Mouse (Mus musculus) CH12.LX (cell line): ENCODE measurements around the gene Foxn2. TPM values are rescaled to one million over a fixed set of nuclear protein-coding genes. Genes with fewer than 3 reads are reported as not detected.

Experiments used
- DNase-seq: peaks from one replicate; pipeline ENCODE4 v3.0.0-alpha.2; 2013; ENCODE audit errors: extremely low read depth
- H3K27ac ChIP-seq: 2 replicates; pipeline ENCODE4 v1.5.1; 2012; ENCODE audit warnings: low read depth, mild to moderate bottlenecking, control low read depth, moderate library complexity; ENCODE audit not compliant: insufficient read depth
- H3K27me3 ChIP-seq: replicated peaks from 2 replicates; pipeline ENCODE3; 2012; ENCODE audit warnings: inconsistent platforms
- H3K36me3 ChIP-seq, 2 experiments: replicated peaks in 1 of 2; 2 replicates each; pipeline versions ENCODE3 to v1.6.1; 2012; ENCODE audit warnings: inconsistent platforms in 1 of 2, low read length in 1 of 2, mild to moderate bottlenecking in 1 of 2, mixed read lengths in 1 of 2, moderate library complexity in 1 of 2; ENCODE audit not compliant: control insufficient read depth in 1 of 2, insufficient read depth in 1 of 2
- H3K4me1 ChIP-seq, 2 experiments: 2 replicates each; pipeline ENCODE4 v1.6.1; 2012; ENCODE audit warnings: inconsistent platforms in 1 of 2, moderate library complexity in 1 of 2; ENCODE audit not compliant: insufficient read depth in 2 of 2, control insufficient read depth in 1 of 2
- H3K4me2 ChIP-seq: 2 replicates; pipeline ENCODE4 v1.6.1; 2012; ENCODE audit warnings: low read depth, mild to moderate bottlenecking, control low read depth; ENCODE audit not compliant: poor library complexity, insufficient read depth, severe bottlenecking
- H3K4me3 ChIP-seq, 3 experiments: fragments of 150-350 bp in 1 of 3; sonication (generic) in 1 of 3; replicated peaks in 1 of 3; 2 replicates each; pipeline versions ENCODE3 to v1.5.1; 2011 to 2012; ENCODE audit warnings: low read depth in 2 of 3, low read length in 2 of 3, mild to moderate bottlenecking in 2 of 3, moderate library complexity in 2 of 3, control low read depth in 1 of 3, improper control_type of control experiment in 1 of 3, inconsistent platforms in 1 of 3, mixed read lengths in 1 of 3; ENCODE audit not compliant: poor library complexity in 1 of 3
- H3K79me2 ChIP-seq: replicated peaks from 2 replicates; pipeline ENCODE4 v1.6.1; 2012; ENCODE audit warnings: mild to moderate bottlenecking, moderate library complexity; ENCODE audit not compliant: control insufficient read depth, poor library complexity, insufficient read depth, severe bottlenecking; ENCODE audit errors: extremely low read depth
- H3K9ac ChIP-seq: 2 replicates; pipeline ENCODE4 v1.6.1; 2012; ENCODE audit warnings: low read depth, mild to moderate bottlenecking, control low read depth, moderate library complexity; ENCODE audit not compliant: insufficient read depth
- H3K9me3 ChIP-seq: replicated peaks from 2 replicates; pipeline ENCODE3; 2012; ENCODE audit warnings: low read length, inconsistent platforms, mixed read lengths
- CHD2 ChIP-seq: IDR thresholded peaks from 2 replicates; pipeline ENCODE4 v1.6.1; 2011; ENCODE audit warnings: low read length, improper control_type of control experiment
- CTCF ChIP-seq, 2 experiments: IDR thresholded peaks in 1 of 2; conservative IDR thresholded peaks in 1 of 2; 2 replicates each; pipeline ENCODE4 v1.5.1; 2011 to 2012; ENCODE audit warnings: low read depth in 2 of 2, low read length in 2 of 2, improper control_type of control experiment in 1 of 2, inconsistent platforms in 1 of 2, mild to moderate bottlenecking in 1 of 2, moderate library complexity in 1 of 2
- E2F4 ChIP-seq: IDR thresholded peaks from 2 replicates; pipeline ENCODE4 v1.6.1; 2011; ENCODE audit warnings: low read depth, low read length, improper control_type of control experiment; ENCODE audit not compliant: insufficient replicate concordance
- ELF1 ChIP-seq: IDR thresholded peaks from 2 replicates; pipeline ENCODE4 v1.6.1; 2014; ENCODE audit warnings: low read depth, mild to moderate bottlenecking, inconsistent platforms, low read length, improper control_type of control experiment
- EP300 ChIP-seq: IDR thresholded peaks from 2 replicates; pipeline ENCODE4 v1.6.1; 2011; ENCODE audit warnings: low read length, improper control_type of control experiment
- ETS1 ChIP-seq: conservative IDR thresholded peaks from 2 replicates; pipeline ENCODE4 v1.6.1; 2012; ENCODE audit warnings: low read depth, mild to moderate bottlenecking, inconsistent platforms, low read length, improper control_type of control experiment, moderate library complexity
- IRF4 ChIP-seq: IDR thresholded peaks from 2 replicates; pipeline ENCODE4 v1.6.1; 2014; ENCODE audit warnings: low read depth, mild to moderate bottlenecking, inconsistent platforms, low read length, improper control_type of control experiment
- JUN ChIP-seq: IDR thresholded peaks from 2 replicates; pipeline ENCODE4 v1.6.1; 2011; ENCODE audit warnings: low read depth, mild to moderate bottlenecking, low read length, improper control_type of control experiment, moderate library complexity; ENCODE audit not compliant: insufficient read depth
- JUND ChIP-seq: conservative IDR thresholded peaks from 2 replicates; pipeline ENCODE4 v1.6.1; 2011; ENCODE audit warnings: low read depth, low read length, improper control_type of control experiment
- KAT2A ChIP-seq: IDR thresholded peaks from 2 replicates; pipeline ENCODE4 v1.6.1; 2012; ENCODE audit warnings: low read length, improper control_type of control experiment, inconsistent platforms; ENCODE audit not compliant: insufficient replicate concordance
- MAFK ChIP-seq: IDR thresholded peaks from 2 replicates; pipeline ENCODE4 v1.6.1; 2011; ENCODE audit warnings: low read length, improper control_type of control experiment; ENCODE audit not compliant: insufficient replicate concordance
- MEF2A ChIP-seq: IDR thresholded peaks from 2 replicates; pipeline ENCODE4 v1.6.1; 2014; ENCODE audit warnings: low read depth, mild to moderate bottlenecking, inconsistent platforms, low read length, improper control_type of control experiment, borderline replicate concordance
- MXI1 ChIP-seq: IDR thresholded peaks from 2 replicates; pipeline ENCODE4 v1.6.1; 2011; ENCODE audit warnings: mild to moderate bottlenecking, low read depth, low read length, improper control_type of control experiment
- NELFE ChIP-seq: IDR thresholded peaks from 2 replicates; pipeline ENCODE4 v1.6.1; 2011; ENCODE audit warnings: low read depth, low read length, improper control_type of control experiment
- POLR2A ChIP-seq: IDR thresholded peaks from 2 replicates; pipeline ENCODE4 v1.6.1; 2011; ENCODE audit warnings: low read depth, mild to moderate bottlenecking, improper control_type of control experiment, low read length
- RAD21 ChIP-seq: IDR thresholded peaks from 2 replicates; pipeline ENCODE4 v1.6.1; 2011; ENCODE audit warnings: low read depth, mild to moderate bottlenecking, low read length, improper control_type of control experiment, moderate library complexity
- SMC3 ChIP-seq: IDR thresholded peaks from 2 replicates; pipeline ENCODE4 v1.6.1; 2011; ENCODE audit warnings: low read depth, low read length, improper control_type of control experiment
- TBP ChIP-seq: conservative IDR thresholded peaks from 2 replicates; pipeline ENCODE4 v1.6.1; 2011; ENCODE audit warnings: low read depth, low read length, improper control_type of control experiment
- ZC3H11A ChIP-seq: IDR thresholded peaks from 2 replicates; pipeline ENCODE4 v1.6.1; 2012; ENCODE audit warnings: low read depth, mild to moderate bottlenecking, inconsistent platforms, low read length, improper control_type of control experiment
- ZKSCAN1 ChIP-seq: IDR thresholded peaks from 2 replicates; pipeline ENCODE4 v1.6.1; 2012; ENCODE audit warnings: low read depth, inconsistent platforms, low read length, improper control_type of control experiment, borderline replicate concordance
- ZMIZ1 ChIP-seq: IDR thresholded peaks from 2 replicates; pipeline ENCODE4 v1.6.1; 2012; ENCODE audit warnings: low read depth, mild to moderate bottlenecking, inconsistent platforms, low read length, improper control_type of control experiment
- ZNF384 ChIP-seq: IDR thresholded peaks from 2 replicates; pipeline ENCODE4 v1.6.1; 2012; ENCODE audit warnings: low read depth, low read length, improper control_type of control experiment, inconsistent platforms
- dilution Hi-C: fragments of 300-500 bp; cut with MboI; formaldehyde crosslinking; loops from 2 replicates; pipeline ENCODE4 v1.14.3; 2020; ENCODE audit warnings: low sequenced_read_pairs; ENCODE audit not compliant: extremely low pct_unique_long_range_greater_than_20kb, extremely low pct_ligation_motif_present
- in situ Hi-C: fragments of 300-500 bp; cut with MboI; formaldehyde crosslinking; loops from 3 replicates; pipeline ENCODE4 v1.14.3; 2019; ENCODE audit warnings: low sequenced_read_pairs, low pct_ligation_motif_present, low pct_unique_long_range_greater_than_20kb, mixed read lengths
- polyA plus RNA-seq: library from polyadenylated mRNA; unstranded; fragments of >175 nt; gene quantifications from 2 replicates; pipeline ENCODE4 v1.2.1, GENCODE M21; 2012; ENCODE audit warnings: low read depth; ENCODE audit not compliant: insufficient read length
- total RNA-seq, 2 experiments: library from RNA; depleted of rRNA; stranded (reverse); fragments of 300-350 nt in 1 of 2; fragments of >200 nt in 1 of 2; gene quantifications; 2 replicates each; pipeline ENCODE4 v1.2.3; 2012 to 2014

The Foxn2 gene
- total and polyA plus RNA-seq, 3 experiments: 13.2 to 24.6 (median 16.0) TPM

- Histone ChIP-seq H3K79me2 (peaks cover 6% of the 10 kb centered on the region), H3K36me3 (no peaks in the 10 kb centered on the region), H3K27me3 (no peaks in the 10 kb centered on the region), H3K9me3 (no peaks in the 10 kb centered on the region), H3K4me3 (no peak overlapping the region), H3K27ac (no peak overlapping the region), H3K4me1 (peaks cover 5 to 26% of the 10 kb centered on the region in 2 experiments), H3K9ac (no peak overlapping the region), H3K4me2 (no peak overlapping the region)
- in situ Hi-C loops: loop anchor here (10.0 kb wide), 1 partner anchor 107 kb away; no protein-coding TSS in a partner anchor
- TF ChIP-seq E2F4: no peak
- TF ChIP-seq RAD21: peak; percentile 57
- no peak for TF ChIP-seq ZMIZ1
- no peak for TF ChIP-seq KAT2A
- TF ChIP-seq POLR2A: no peak
- TF ChIP-seq CTCF (conservative IDR thresholded peaks at IDR 0.05 in 1 of 2, IDR thresholded peaks at IDR 0.05 in 1 of 2; ENCODE audit: low read depth in 2 of 2, low read length in 2 of 2): peak in 1 of 2 experiments; percentile 63; a peak in 2 of 4 replicates
- no peak for TF ChIP-seq JUN
- TF ChIP-seq SMC3: peak; percentile 71
- no peak for TF ChIP-seq NELFE
- TF ChIP-seq MEF2A: no peak
- peak; percentile 45; the same call in 1 of the 2 replicates for TF ChIP-seq ZNF384
- no peak for TF ChIP-seq ZKSCAN1
- no peak for TF ChIP-seq MAFK
- TF ChIP-seq MXI1: no peak
- no peak for TF ChIP-seq TBP
- TF ChIP-seq ZC3H11A: no peak; the same call in 1 of the 2 replicates
- no peak for TF ChIP-seq ETS1
- no peak for TF ChIP-seq ELF1
- no peak for TF ChIP-seq JUND
- no peak for TF ChIP-seq EP300
- no peak for TF ChIP-seq CHD2
- 0 out of 2 replicates have a peak, but pooled peaks have one; percentile 14 for TF ChIP-seq IRF4
- dilution Hi-C loops: no loop called here
- peak; percentile 24 for DNase-seq
Measured at GRCm38 (mm10) chr17:88527781-88528180, 87.3 kb downstream of the Foxn2 start.
